Mouse (Mus musculus) ES-Bruce4 (cell line): ENCODE measurements around the gene A930033H14Rik. TPM values are rescaled to one million over a fixed set of nuclear protein-coding genes. Genes with fewer than 3 reads are reported as not detected.

Source experiments
- H3K27ac ChIP-seq: 2 replicates; pipeline ENCODE4 v1.5.1; 2012; ENCODE audit warnings: low read length, inconsistent platforms; ENCODE audit not compliant: insufficient read depth
- H3K27me3 ChIP-seq: 2 replicates; pipeline ENCODE4 v1.6.1; 2012; ENCODE audit warnings: mild to moderate bottlenecking, low read length, inconsistent platforms; ENCODE audit not compliant: control insufficient read depth, poor library complexity, insufficient read depth, severe bottlenecking
- H3K36me3 ChIP-seq: 2 replicates; pipeline ENCODE4 v1.6.1; 2012; ENCODE audit warnings: inconsistent platforms, mild to moderate bottlenecking, low read length, moderate library complexity; ENCODE audit not compliant: control insufficient read depth, poor library complexity, insufficient read depth, severe bottlenecking
- H3K4me1 ChIP-seq: one replicate; pipeline ENCODE4 v1.8.1; 2011; ENCODE audit warnings: low read length; ENCODE audit not compliant: control insufficient read depth, insufficient read depth
- H3K4me3 ChIP-seq: 2 replicates; pipeline ENCODE4 v1.5.1; 2011; ENCODE audit warnings: low read depth, mild to moderate bottlenecking, low read length
- H3K9ac ChIP-seq: 2 replicates; pipeline ENCODE4 v1.6.1; 2012; ENCODE audit warnings: low read depth, mild to moderate bottlenecking, inconsistent platforms; ENCODE audit not compliant: poor library complexity, severe bottlenecking
- H3K9me3 ChIP-seq: replicated peaks from 2 replicates; pipeline ENCODE4 v1.6.1; 2012; ENCODE audit warnings: mild to moderate bottlenecking, low read length, inconsistent platforms; ENCODE audit not compliant: control insufficient read depth, poor library complexity, insufficient read depth, severe bottlenecking
- CTCF ChIP-seq: IDR thresholded peaks from one replicate; pipeline ENCODE4 v1.8.1; 2011; ENCODE audit warnings: low read depth, low read length
- EP300 ChIP-seq: IDR thresholded peaks from 2 replicates; pipeline ENCODE4 v1.6.1; 2011; ENCODE audit warnings: low read depth, low read length; ENCODE audit not compliant: insufficient read depth
- POLR2A ChIP-seq: IDR thresholded peaks from one replicate; pipeline ENCODE4 v1.8.1; 2011; ENCODE audit warnings: low read length; ENCODE audit not compliant: insufficient read depth
- polyA plus RNA-seq: library from polyadenylated mRNA; stranded (reverse); fragments of >200 nt; gene quantifications from 2 replicates; pipeline ENCODE4 v1.2.4, GENCODE M21; 2011; ENCODE audit warnings: low read depth; ENCODE audit not compliant: missing spikeins, insufficient read depth, insufficient read length

Gene A930033H14Rik
- polyA plus RNA-seq, 1 experiment, result 0.40 TPM

DNA sequence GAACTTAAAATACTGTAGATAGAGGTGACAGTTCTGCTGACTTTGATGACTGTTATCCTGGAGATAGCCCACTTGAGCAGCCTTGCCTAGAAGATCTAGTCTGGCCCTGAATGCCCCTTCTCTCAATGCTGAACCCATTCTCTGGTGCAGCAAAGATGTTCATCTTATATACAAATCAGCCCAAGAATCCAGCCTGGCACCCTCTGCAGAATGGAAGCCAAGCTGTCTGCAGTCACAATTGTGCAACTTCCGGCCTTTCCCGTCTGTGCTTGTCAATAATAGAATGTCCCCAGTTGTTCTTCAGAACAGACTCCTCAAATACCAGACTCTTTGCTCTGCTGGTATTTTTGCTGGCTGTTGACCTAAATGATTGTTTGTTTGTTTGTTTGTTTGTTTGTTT lies 27.6 kb upstream of the A930033H14Rik start:
- Histone ChIP-seq H3K27ac (no peak overlapping the region), H3K27me3 (no peaks in the 10 kb centered on the region), H3K4me3 (no peak overlapping the region), H3K9ac (no peak overlapping the region), H3K4me1 (no peaks in the 10 kb centered on the region), H3K36me3 (no peaks in the 10 kb centered on the region), H3K9me3 (no peaks in the 10 kb centered on the region)
- TF ChIP-seq EP300, result no peak
- TF ChIP-seq POLR2A, result no peak
- no peak for TF ChIP-seq CTCF

DNA sequence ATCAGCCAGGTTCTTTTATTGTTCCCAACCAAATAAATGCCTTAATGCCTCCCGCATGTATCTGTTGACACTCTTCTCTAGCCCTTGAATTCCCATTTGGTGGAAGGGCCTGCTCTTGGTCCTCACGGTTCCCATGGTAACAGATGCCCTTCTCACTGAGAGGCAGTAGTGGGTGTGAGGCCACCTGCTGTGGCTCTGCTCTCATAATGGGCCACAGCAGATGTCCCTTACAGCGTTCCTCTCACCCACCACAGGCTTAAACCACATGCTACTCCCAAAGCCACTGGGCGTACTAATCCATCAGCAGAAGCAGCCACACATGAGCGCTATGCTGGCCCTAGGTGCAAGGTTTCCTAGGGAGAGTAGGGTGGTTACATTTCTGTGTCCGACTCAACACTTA lies 25.4 kb upstream of the A930033H14Rik start:
- H3K27ac ChIP-seq, result no peak overlapping the region

DNA sequence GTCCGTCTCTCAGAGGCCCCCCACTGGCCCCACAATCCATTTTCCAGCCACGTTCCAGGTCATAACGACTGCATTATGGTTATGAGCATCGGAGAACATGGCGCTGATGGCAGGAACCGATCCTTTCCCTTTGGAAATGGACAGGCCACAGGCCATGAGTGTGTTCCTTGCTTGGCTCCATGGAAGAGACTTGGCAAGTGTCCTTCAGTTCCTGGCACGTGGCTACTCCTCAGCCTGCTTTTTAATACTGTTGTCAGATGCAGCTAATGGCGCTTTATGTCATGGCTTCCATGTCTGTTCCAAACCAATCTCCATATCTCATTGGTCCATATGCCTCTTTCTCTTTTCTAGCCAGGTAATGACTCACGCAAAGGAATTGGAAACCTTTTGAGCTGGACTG lies 24.9 kb upstream of the A930033H14Rik start:
- H3K36me3 ChIP-seq, result no peaks in the 10 kb centered on the region
- H3K27me3 ChIP-seq, result no peaks in the 10 kb centered on the region
- no peak overlapping the region for H3K9ac ChIP-seq
- H3K9me3 ChIP-seq, result no peaks in the 10 kb centered on the region
- no peak overlapping the region for H3K27ac ChIP-seq
- no peak overlapping the region for H3K4me3 ChIP-seq
- no peak for TF ChIP-seq EP300
- no peak for TF ChIP-seq CTCF
- no peak for TF ChIP-seq POLR2A
- H3K4me1 ChIP-seq, result no peaks in the 10 kb centered on the region

More for the DNA sequence above, 25.4 kb upstream of the A930033H14Rik start:
- H3K9me3 ChIP-seq, result no peaks in the 10 kb centered on the region
- H3K9ac ChIP-seq, result no peak overlapping the region
- H3K36me3 ChIP-seq, result no peaks in the 10 kb centered on the region
- H3K4me3 ChIP-seq, result no peak overlapping the region
- H3K4me1 ChIP-seq, result no peaks in the 10 kb centered on the region
- no peaks in the 10 kb centered on the region for H3K27me3 ChIP-seq
- TF ChIP-seq EP300 (no peak), POLR2A (no peak), CTCF (no peak)

DNA sequence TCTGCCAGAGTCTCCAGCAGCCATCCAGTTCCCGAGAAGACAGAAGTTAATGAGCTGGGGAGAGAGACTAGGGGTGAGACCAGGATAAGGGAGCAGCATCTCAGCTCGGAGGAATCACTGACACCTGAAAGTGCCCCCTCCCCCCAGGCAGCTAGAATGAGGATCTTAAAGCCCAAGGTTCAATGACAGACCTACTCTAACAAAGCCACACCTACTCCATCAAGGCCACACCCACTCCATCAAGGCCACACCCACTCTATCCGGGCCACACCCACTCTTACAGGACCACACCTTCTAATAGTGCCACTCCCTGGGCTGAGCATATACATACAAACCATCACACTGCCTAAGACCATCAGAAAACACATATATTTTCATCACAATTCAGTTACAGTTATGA lies 24.3 kb upstream of the A930033H14Rik start:
- H3K36me3 ChIP-seq, result no peaks in the 10 kb centered on the region
- no peaks in the 10 kb centered on the region for H3K4me1 ChIP-seq
- no peak overlapping the region for H3K27ac ChIP-seq
- H3K9me3 ChIP-seq, result no peaks in the 10 kb centered on the region
- TF ChIP-seq CTCF (no peak), POLR2A (no peak), EP300 (no peak)
- no peak overlapping the region for H3K9ac ChIP-seq
- H3K4me3 ChIP-seq, result no peak overlapping the region
- H3K27me3 ChIP-seq, result no peaks in the 10 kb centered on the region

DNA sequence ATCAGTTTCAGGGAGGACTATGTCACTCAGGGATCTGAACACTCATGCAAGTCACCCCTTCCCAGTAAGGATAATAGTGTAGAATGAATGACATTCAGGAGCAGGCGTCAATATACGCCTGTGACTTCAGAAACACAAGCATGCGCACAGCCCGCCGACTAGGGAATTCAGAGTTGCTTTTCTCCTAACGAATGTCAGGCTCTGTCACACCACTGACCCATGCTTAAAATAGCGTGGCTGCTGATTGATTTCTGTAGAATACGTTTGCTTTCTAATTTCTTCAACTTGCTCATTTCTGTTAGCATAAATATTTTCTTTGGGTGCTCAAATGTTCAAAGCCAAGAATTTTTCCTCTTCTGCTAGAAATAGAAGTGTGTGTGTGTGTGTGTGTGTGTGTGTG lies 13.1 kb upstream of the A930033H14Rik start:
- no peak overlapping the region for H3K4me3 ChIP-seq
- H3K36me3 ChIP-seq, result no peaks in the 10 kb centered on the region
- no peaks in the 10 kb centered on the region for H3K4me1 ChIP-seq
- TF ChIP-seq EP300 (no peak), POLR2A (no peak), CTCF (no peak)
- H3K27ac ChIP-seq, result no peak overlapping the region
- H3K27me3 ChIP-seq, result no peaks in the 10 kb centered on the region; the same call in 1 of the 2 replicates
- H3K9me3 ChIP-seq, result no peaks in the 10 kb centered on the region
- no peak overlapping the region for H3K9ac ChIP-seq

DNA sequence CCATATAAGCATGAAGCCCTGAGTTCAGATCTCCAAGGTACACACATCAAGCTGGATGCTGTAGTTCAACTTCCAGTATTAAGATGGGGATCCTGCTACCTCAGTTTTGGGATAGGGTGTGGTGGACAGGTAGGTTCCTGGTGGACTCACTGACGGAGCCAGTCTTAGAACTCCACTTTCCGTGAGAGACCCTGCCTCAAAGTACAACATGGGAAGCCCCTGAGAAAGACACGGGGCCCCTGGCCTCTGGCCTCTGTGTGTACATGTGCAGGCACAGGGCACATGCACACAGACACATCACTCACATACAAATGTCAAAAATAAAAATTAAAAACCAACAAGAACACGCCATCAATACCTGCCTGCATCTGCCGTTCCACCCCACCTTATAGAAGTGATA lies 12.6 kb upstream of the A930033H14Rik start:
- H3K27ac ChIP-seq, result no peak overlapping the region
- no peaks in the 10 kb centered on the region; the same call in 1 of the 2 replicates for H3K27me3 ChIP-seq
- H3K4me3 ChIP-seq, result no peak overlapping the region
- no peak for TF ChIP-seq CTCF
- no peak for TF ChIP-seq EP300
- TF ChIP-seq POLR2A, result no peak
- no peaks in the 10 kb centered on the region for H3K4me1 ChIP-seq
- H3K9ac ChIP-seq, result no peak overlapping the region
- no peaks in the 10 kb centered on the region for H3K9me3 ChIP-seq
- H3K36me3 ChIP-seq, result no peaks in the 10 kb centered on the region
